Mouse (Mus musculus): ENCODE data around the gene Bhlha9. TPM values are rescaled to one million over a fixed set of nuclear protein-coding genes. Genes with fewer than 3 reads are reported as not detected.

Gene Bhlha9
- not detected in 2 replicates for total RNA-seq (2021)
- long read RNA-seq, experiment 1, result 0 reads
- long read RNA-seq, experiment 2, result 0 reads

DNA sequence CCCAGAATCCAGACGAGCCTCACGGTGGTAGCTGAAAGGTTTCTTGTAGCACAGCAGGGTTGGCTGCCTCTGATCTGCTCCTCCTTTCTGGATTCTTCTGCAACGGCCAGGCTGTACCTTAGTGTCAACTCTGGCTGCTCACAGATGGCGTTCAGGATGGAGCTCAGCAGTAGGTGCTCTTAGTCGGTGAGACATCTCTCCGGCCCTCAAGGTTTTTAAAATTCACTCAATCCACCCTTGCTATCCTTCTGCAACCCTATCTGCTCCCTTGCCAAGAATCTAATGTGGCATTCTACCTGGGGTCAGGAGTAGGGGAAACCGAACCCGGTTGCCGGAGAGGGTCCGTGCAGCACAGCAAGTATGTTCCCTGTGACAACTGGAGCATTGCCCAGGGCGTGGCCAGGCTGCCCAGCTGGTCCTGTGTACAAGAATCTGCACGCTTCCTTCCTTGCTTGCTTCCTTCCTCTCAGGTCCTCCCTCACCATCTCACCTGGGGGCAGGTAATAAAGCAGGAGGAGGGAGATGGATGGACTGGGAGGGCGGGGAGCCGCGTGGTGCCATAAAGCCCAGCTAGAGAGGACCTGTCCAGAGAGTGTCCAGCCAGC, at the start of gene Bhlha9:
TSS of gene Bhlha9 (plus strand) at position 600 of the 605 bp plus-strand sequence.
- DNase-seq, result no peak

DNA sequence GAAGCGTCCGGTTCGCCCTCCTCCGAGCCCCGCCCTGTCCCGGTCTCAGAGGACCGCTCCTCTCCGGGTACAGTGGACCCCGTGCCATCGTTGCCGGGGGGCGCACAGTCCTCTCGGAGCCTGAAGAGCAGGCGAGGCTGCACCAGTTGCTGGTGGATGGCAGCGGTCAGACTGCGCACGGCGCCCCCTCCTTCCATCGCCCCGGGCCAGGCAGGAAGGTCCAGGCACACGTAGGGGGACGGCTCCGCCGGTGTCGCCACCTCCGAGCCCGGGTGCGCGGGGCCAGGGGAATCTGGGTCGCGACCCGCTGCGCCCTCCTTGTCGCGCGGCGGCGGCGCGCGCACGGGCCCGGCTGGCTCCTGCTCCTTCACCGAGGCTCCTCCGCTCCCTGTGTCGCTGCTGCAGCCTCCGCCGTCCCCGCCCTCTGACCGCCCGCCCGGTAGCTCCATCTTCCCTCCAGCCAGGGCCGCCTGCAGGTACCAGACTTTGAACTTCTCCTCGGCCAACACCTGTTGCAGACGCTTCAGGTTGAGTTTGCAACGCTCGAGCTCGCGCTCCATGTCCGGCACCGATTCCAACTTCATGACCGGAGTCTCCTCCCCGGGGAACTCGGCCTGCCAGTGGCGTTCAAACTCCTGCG, 49.6 kb upstream of the Bhlha9 start:
- peak; percentile 47 for DNase-seq

DNA sequence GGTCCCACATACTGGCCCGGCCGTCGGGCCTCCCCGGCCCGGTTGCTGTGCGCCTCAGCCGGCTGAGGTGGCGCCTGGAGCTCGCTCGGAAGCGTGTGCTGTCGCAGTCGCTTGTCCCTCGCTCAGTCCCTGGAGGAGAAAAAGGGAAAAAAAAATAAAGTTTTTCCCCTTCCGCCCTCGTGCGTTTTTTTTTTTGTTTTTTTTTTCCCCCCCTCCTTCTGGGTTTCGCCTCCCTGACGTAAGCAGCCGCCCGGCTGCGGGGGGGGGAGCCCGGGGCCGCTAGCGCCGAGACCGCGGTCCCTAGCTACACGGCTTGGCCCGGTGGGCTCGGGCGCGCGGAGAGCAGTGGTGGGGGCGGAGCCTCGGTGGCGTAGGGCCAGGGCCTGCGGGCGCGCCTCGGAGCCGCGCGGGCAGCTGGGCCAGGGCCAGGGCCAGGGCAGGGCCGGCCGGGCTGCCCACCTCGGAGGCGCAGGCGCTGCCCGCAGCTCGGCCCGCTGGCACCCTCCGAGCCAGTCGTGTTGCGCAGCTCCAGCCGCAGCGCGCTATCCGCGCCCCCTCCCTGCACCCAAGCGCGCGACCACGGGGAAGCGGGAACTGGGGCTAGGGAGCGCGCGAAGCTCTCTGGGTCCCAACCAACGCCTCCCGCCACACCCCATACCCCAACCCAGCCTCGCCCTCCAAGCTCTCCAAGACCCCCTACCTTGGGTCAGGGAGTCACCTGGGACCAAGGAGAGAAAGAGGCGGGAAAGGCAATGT, 48.9 kb upstream of the Bhlha9 start:
- peak; percentile 81 for DNase-seq

DNA sequence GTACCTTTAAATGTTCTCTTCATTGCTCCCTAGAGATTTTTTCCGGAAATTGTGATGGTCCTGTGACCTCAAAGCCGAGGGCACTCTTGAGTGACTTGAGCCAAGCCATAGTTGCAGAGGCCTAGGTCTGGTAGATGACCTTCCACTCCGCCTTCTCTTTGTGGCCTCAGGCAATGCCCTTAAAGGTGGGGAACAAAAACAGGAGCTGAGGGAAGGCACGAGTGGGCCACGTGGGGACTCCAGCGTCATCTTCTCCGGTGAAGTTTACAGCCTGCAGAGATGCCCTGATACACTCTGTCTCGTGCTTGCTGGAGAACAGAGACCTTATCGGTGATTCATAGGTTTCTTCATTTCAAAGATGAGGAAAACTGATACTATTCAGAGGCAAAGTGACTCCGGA, 48.2 kb upstream of the Bhlha9 start:
- DNase-seq, result peak; percentile 8

DNA sequence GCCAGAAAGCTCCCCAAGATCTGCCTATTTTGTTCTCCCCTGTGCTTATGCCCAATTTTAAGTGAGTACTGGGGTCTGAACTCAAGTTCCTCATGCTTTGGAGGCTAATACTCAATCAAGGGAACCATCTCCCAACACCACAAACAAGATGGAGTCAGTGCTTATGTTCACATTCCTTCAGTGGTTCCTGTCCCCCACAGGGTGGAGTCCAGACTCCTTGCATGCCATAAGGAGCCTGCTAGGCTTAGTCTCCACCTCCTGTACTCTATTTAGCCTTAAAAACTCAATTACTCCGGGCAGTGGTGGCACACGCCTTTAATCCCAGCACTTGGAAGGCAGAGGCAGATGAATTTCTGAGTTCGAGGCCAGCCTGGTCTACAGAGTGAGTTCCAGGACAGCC, 47.4 kb upstream of the Bhlha9 start:
- no peak for DNase-seq

DNA sequence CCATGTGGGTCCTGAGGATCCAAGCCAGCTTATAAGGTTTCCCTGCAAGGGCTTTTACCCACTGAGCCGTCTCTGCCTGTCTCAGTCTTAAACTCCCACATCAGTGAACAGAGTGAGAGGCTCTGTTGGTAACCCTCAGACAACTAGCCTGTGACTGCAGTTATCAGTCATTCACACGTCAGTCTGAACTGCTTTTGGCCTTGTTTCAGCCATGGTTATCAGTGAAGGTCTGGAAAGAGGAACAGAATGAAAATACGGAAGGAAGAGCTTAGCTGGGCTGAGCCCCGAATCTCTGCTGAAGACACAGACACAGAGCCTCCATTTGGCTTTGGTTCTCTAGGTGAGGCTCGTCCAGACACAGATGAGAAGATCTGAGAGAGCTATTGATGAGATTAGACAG, 43.7 kb upstream of the Bhlha9 start:
- no peak for DNase-seq

DNA sequence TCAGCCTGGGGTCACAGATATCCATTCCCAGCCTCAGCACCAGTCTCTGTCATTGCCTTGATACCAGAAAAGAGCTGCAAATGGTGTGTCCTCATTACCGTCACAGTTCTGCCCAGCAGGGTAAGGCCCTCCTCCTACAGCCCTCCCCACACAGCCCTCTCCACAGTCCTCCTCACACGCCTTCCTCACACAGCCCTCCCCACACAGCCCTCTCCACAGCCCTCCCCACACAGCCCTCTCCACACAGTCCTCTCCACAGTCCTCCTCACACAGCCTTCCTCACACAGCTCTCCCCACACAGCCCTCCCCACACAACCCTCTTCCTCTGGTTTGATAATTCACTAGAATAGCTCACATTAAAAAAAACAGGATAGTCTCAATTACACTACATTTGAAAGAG, 42.2 kb upstream of the Bhlha9 start:
- DNase-seq, result no peak

DNA sequence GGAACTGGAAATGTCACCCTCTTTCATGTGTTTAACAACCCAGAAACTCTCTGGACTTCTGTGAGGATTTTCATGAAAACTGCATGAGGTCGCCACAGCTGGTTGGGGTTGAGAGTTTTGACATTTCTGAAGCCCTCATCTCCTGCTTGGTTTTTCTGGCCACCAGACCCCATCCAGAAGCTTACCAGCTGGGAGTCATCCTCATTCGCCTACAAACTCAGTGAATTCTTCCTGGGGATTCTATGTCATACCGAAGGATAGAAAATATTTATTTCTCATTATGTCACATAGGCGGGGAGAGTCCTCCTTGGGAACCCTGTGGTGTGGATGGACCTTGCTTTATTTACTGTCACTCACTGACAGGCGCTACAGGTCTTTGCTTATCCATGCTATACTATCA, 41.8 kb upstream of the Bhlha9 start:
- DNase-seq, result no peak

DNA sequence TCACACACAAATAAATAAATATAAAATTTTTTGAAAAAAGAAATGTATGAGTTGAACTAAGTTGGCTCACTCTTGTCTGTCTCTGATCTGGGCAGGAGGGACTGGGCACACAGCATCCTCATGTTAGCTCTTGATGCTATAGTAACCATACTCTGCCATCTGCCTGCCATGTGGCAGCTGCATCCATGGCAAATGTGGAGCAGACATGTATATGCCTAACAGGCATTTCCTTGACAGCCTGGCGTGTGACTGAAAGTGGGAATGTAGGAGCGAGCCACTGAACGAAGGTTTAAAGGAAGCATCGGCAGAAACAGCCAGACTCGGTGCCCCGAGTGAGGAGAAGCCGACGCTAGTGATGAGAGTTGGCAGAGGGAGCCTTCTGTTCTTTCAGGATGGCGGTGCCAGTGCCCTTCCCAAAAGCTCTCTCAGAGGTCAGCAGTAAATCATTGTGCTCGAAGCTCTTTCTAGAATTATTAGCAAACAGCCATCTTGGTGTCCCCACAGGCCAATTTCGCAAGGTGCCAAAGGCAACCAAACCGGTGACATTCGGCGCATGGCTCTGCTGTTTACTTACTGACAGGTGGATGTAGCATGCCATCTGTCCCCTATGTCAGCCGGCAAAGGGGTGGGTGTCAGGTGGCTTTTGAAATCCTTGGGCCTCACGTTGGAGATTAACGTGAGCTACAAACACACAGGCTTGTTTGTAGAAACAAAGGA, 32.8 kb upstream of the Bhlha9 start:
- peak; percentile 9 for DNase-seq

DNA sequence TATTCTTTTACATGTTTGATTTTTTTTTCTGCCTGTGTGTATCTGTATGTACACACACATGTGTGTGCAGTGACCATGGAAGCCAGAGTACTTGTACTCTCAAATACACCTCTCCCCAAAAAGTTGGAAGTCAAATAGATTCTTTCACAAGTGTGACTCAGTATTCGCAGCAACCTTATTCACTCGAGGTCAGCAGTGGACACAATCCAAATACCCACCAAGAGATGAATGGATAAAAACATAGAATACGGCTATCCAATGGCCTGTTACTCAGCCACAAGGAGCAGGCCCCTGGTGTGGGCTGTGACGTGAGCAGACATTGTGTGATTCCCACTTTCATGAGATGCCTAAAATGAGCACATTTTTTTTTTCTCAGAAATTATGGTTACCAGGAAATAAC, 32.0 kb upstream of the Bhlha9 start:
- peak; percentile 27 for DNase-seq

DNA sequence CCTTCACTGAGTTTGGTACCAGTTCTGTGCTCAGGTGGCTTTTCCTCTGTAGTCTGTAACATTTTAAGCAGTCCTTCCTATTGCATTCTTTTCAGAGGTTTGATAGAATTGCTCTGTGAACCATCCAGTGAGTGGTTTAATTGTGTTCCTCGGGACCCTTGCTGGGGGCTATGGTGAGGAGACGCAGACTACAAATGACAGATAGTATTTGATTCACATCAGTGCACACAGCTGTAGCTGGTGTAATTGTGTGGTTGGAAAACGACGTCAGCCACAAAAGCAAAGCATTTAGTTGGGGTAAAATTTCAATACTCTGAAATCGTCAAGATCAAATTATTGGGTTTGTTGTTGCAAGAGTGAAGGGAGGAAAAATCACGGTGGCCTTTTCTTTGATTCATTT, 28.0 kb upstream of the Bhlha9 start:
- DNase-seq, result no peak

DNA sequence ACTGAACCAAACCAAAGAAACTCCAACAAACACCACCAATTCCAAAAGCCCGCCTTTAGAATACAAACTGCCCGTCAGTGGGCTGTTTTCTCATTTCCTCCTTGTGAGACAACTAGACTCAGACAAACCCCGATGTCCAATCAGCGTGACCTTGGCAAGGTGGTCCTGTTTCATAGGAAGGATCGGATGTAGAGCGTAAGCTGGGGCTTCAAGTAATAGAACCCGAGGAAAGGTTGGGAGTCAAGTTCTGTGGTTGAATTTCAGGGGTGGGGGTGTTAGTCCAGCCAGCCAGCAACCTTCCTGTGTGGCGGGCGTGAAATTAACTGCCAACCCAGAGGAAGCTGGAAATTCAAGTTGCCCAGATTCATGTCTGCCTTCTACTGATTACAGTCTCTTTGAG, 27.2 kb upstream of the Bhlha9 start:
- no peak for DNase-seq

DNA sequence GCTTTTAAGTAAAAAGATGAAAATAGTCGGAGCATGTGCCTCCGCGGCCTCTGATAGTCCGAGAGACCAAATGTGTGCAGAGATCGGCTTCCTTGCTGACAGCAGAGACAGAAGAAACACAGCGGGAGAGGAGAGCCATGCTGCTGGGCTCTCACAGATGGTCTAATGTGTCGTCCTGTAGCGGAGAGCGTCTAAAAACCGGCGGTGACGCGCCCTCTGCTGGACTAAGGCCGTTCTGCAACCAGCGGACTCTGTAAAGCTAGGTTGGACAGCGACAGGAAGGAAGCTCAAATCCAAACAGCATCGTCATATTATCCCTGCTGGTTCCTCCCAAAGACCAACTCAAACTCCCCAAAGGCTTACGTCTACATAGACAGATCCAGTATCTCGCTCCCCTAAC, 26.3 kb upstream of the Bhlha9 start:
- DNase-seq, result peak; percentile 92

DNA sequence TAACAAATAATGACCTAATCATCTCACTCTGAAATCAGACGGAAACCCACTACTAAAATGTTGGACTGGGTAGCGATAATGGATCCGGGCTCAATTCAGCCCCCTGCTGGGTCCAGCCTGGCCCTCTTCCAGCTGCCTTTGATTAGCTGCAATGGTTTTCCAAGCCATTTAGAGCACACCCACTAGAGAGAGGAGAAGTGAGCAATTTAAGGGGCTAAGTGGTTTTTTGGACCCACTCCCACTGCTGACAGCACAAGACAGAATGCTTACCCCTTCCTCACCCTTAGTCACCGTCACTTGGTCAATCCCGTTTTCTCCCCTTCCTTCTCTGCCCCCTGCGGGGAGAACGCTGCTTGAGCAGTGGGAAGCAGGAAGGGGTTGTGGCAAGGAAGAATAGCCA, 25.2 kb upstream of the Bhlha9 start:
- DNase-seq, result no peak

DNA sequence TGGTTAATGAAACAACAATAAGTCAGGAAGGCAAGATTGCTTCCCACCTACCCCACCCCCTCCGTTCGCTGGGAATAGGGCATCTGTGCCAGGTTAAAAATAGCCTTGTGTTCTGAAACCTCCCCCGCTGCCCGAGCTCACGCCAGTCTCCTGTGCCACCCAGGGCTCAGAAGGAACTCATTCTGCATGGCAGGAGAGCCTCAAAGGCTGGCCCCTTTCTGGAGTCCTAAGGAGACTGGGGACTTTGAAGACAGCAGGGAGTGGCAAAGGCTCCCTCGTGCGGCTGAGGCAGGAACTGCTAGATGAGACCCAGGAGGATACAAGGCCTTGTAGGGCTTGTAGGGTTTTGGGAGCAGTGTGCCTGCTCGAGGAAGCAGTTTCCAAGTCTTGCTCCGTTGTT, 24.8 kb upstream of the Bhlha9 start:
- DNase-seq, result peak; percentile 87

DNA sequence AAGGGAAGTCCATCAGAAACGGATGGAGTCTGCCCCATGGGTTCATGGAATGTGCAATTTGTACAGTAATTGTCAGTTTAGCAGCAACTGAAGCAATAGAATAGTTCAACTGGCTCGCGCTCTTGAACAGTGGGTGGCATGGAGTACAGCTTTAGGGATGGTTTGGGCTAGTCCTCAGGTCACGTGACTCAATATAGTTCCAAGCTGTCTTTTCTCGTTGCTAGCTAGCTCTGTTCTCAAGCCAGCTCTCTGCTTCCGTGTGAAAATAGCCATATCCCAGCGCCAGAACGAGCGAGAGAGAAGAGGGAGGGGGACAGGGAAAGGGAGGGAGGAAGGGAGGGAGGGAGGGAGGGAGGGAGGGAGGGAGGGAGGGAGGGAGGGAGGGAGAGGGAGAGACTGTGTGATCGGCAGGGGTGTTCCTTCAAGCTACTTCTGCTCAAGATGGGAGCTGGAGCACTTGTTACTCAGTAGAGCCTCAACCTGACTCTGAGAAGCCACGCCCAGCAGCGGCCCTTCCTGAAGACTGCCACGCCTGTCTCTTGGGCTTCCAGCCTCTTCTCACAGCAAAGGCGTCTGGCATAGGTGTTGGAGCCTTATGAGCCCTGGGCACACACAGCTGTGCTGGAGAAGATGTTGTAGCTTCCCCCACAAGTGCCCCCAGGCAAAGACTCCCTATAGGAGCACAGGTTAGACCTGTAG, 21.3 kb upstream of the Bhlha9 start:
- no peak for DNase-seq

DNA sequence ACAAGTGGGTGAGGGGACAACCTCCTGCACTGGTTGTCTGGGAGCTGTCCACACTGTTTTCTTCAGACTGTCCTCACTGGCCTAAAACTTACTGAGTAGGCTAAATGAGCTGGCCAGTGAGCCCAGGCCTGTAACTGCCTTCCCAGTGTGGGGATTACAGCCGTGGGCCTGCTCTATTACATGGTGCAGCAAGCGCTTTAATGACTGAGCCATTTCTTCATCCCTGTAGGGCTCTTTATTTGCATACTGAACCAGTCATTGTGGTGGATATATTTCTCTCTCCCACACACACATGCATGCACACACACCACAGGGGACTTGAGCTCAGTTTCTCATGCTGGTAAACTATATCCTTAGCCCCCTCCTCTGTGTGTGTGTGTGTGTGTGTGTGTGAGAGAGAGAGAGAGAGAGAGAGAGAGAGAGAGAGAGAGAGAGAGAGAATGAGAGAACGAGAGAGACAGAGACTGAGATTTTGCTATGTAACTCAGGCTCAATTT, 19.4 kb upstream of the Bhlha9 start:
- DNase-seq, result no peak

DNA sequence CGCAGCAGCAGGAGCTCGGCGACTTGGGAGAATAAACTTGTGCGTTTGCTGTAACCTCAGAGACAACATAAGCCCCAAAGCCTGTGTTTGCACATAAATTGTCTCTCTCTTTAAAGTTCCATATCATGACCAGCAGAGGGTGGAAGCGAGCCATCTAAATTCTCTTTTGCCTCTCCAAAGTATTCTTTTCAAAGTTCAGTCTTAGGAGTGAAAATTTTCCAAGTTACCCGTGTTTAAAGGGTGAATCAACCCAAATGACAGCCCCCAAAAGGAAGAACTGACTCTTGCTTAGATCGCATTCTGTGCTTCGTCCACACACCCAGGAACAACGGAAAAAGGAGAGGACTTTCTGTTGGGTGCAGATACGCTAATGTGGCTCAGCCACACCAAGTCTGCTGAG, 17.2 kb upstream of the Bhlha9 start:
- peak; percentile 71 for DNase-seq

DNA sequence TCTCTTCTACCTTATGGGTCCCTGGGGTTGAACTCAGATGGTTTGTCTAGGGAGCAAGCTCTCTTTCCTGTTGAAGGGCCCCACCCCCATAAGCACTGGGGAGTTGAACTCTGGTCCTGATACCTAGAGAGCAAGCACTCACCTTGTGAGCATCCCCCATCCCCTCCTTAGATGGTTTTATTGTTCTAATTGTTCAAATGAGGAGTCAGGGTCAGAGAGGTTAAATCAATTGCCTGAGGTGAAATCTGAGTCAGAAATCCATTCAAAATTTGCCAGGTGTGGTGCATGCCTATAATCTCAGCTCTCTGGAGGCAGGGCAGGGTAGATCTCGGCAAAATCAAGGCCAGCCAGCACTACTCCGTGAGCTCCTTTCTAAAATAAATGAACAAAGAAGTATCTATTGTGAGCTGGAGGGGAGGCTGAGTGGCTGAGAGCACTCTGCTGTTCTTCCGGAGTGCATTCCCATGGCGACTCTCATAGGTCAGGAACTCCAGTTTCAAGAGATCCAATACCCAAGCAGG, 14.8 kb upstream of the Bhlha9 start:
- DNase-seq, result no peak

DNA sequence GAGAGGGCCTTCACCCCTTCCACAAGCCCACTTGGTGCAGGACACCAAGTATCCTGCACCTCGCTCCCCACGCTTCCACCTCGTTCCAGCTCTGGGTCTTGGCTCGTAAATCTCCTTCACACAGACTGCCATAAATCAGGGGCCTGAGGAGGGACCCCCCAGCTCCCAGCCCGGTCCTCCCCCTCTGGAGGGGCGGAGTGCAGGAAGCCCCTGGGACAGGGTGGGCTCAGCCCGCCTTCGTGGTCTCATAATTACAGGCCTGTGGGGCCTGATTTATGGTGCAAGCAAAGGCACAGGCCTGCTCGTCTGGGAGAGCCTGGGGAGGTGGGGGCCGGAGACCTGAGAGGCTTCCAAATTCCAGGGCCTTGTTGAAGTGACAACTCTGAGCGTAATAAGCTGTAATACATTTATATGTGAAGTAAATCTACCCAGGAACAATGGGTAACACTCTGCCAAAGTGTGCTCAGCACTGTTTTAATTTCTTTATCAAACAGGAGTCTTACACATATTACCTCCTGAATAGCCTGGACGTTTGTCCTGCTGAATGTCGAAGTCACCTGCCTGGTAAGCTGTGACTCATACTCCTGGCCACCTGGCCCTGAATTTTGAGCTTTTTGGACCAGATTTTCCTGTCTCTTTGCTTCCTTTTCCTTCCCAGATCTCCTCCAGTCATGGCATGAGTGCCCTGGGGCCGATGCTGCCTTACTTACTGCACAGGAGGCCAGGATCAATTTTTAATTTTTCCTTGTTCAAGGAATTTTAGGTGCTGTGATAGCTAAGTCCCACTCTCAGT, 12.9 kb upstream of the Bhlha9 start:
- no peak for DNase-seq
